Mouse (Mus musculus): ENCODE measurements around the gene Htra3. TPM values are rescaled to one million over a fixed set of nuclear protein-coding genes. Genes with fewer than 3 reads are reported as not detected.

The Htra3 gene
- polyA plus RNA-seq, 1 experiment from 2014 or later = 47.9 TPM

DNA sequence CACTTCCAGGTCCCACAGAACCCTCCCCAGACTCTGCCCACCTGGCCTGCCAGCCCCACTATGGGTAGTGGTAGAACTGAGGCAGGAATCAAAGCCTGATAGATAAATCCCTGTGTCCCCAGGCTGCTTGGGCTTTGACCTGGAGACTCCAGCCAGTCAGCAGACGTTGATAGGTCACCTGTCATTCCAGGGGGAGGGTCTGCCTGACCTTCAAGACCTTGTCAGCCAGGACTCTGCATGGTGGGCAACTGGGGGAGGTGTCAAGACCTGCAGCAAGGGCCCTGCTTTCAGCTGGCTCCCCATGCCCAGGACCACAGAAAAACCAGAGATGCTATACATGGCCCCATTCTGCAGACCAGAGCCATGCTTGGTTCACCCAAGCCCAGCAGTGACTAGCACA is 7.0 kb downstream of the Htra3 start:
- Histone ChIP-seq H3K9ac (ENCODE audit: low read length) (no peak overlapping the region), H3K4me3 (ENCODE audit: low read depth, low read length) (no peak overlapping the region), H3K9me3 (ENCODE audit: control insufficient read depth, low read length) (no peaks in the 10 kb centered on the region), H3K27me3 (replicated peaks; ENCODE audit: control insufficient read depth, insufficient read depth, low read length) (peaks cover 5% of the 10 kb centered on the region; the same call in 1 of the 2 replicates), H3K36me3 (ENCODE audit: control insufficient read depth, insufficient read depth, low read length) (no peaks in the 10 kb centered on the region), H3K4me1 (replicated peaks; ENCODE audit: control insufficient read depth, insufficient read depth, low read length) (peaks cover 44% of the 10 kb centered on the region), H3K4me2 (ENCODE audit: low read length) (no peak overlapping the region), H3K27ac (ENCODE audit: low read depth) (peak overlapping the region; percentile 76; the same call in 1 of the 2 replicates)
- no peak for DNase-seq (ENCODE audit: low spot score)
- WGBS = 56% methylated on average over 1 of the region's 1 CpGs
- ATAC-seq (replicated peaks; ENCODE audit: low FRiP score, low TSS enrichment, low read depth) = no peak; the same call in 1 of the 2 replicates

GRCm38 (mm10) chr5:35671474-35671891 is 8.1 kb downstream of the Htra3 start:
- Histone ChIP-seq H3K9me3 (ENCODE audit: control insufficient read depth, low read length) (no peaks in the 10 kb centered on the region), H3K9ac (ENCODE audit: low read length) (no peak overlapping the region), H3K27ac (ENCODE audit: low read depth) (0 out of 2 replicates have a peak overlapping the region, but pooled peaks have one; percentile 7), H3K4me3 (ENCODE audit: low read depth, low read length) (no peak overlapping the region), H3K4me2 (ENCODE audit: low read length) (no peak overlapping the region), H3K36me3 (ENCODE audit: control insufficient read depth, insufficient read depth, low read length) (no peaks in the 10 kb centered on the region), H3K4me1 (replicated peaks; ENCODE audit: control insufficient read depth, insufficient read depth, low read length) (peaks cover 44% of the 10 kb centered on the region), H3K27me3 (replicated peaks; ENCODE audit: control insufficient read depth, insufficient read depth, low read length) (no peaks in the 10 kb centered on the region)
- WGBS = 78% methylated on average over 9 of the region's 9 CpGs
- no peak for DNase-seq (ENCODE audit: low spot score)
- no peak for ATAC-seq (replicated peaks; ENCODE audit: low FRiP score, low TSS enrichment, low read depth)

GRCm38 (mm10) chr5:35670412-35670801 is 9.2 kb downstream of the Htra3 start:
- H3K4me1 ChIP-seq (replicated peaks; ENCODE audit: control insufficient read depth, insufficient read depth, low read length) = peaks cover 44% of the 10 kb centered on the region
- H3K9ac ChIP-seq (ENCODE audit: low read length) = no peak overlapping the region
- H3K27me3 ChIP-seq (replicated peaks; ENCODE audit: control insufficient read depth, insufficient read depth, low read length) = no peaks in the 10 kb centered on the region
- H3K4me3 ChIP-seq (ENCODE audit: low read depth, low read length) = no peak overlapping the region
- no peak overlapping the region for H3K4me2 ChIP-seq (ENCODE audit: low read length)
- peak overlapping the region; percentile 57; the same call in 1 of the 2 replicates for H3K27ac ChIP-seq (ENCODE audit: low read depth)
- H3K9me3 ChIP-seq (ENCODE audit: control insufficient read depth, low read length) = no peaks in the 10 kb centered on the region
- WGBS = 44% methylated on average over 6 of the region's 6 CpGs
- DNase-seq (ENCODE audit: low spot score) = no peak
- no peaks in the 10 kb centered on the region for H3K36me3 ChIP-seq (ENCODE audit: control insufficient read depth, insufficient read depth, low read length)
- ATAC-seq (replicated peaks; ENCODE audit: low FRiP score, low TSS enrichment, low read depth) = no peak

DNA sequence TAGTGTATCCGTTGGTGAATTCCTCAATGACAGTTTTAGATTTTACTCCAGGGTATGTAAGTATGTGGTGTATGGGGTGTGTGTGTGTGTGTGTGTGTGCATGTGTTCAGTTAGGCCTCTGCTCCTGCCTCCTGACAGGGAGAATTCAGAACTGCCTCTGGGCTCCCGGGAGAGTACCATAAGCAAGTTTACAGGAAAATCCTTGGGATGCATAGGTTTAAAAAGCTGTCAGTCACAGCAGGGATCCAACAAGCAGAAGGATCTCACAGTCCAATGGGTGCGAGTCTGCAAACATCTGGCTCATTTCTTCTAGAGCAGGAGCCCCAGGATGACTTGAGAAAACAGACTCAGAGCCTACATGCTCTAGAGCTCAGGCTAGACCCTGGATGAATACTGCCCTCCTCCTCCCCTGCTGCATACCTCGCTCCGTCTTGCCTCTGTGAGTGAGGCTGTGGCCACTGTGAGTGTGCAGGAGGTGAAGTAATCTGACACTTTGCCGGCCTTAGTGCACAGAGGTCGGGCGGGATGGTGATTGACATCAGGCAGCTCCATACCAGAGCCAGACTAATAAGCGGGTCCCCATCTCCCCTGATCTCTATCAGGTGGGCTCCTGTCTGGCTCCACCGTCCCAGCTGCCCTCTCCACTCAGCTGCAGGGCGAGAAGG is 9.7 kb downstream of the Htra3 start:
- H3K27me3 ChIP-seq (replicated peaks; ENCODE audit: control insufficient read depth, insufficient read depth, low read length) = no peaks in the 10 kb centered on the region
- DNase-seq (ENCODE audit: low spot score) (no peak), ATAC-seq (replicated peaks; ENCODE audit: low FRiP score, low TSS enrichment, low read depth) (no peak)
- H3K4me3 ChIP-seq (ENCODE audit: low read depth, low read length) = no peak overlapping the region
- WGBS = 24% methylated on average over 11 of the region's 11 CpGs
- no peak overlapping the region for H3K4me2 ChIP-seq (ENCODE audit: low read length)
- H3K27ac ChIP-seq (ENCODE audit: low read depth) = peak overlapping the region; percentile 62; the same call in 1 of the 2 replicates
- peaks cover 44% of the 10 kb centered on the region for H3K4me1 ChIP-seq (replicated peaks; ENCODE audit: control insufficient read depth, insufficient read depth, low read length)
- H3K36me3 ChIP-seq (ENCODE audit: control insufficient read depth, insufficient read depth, low read length) = no peaks in the 10 kb centered on the region
- H3K9ac ChIP-seq (ENCODE audit: low read length) = no peak overlapping the region
- no peaks in the 10 kb centered on the region for H3K9me3 ChIP-seq (ENCODE audit: control insufficient read depth, low read length)

GRCm38 (mm10) chr5:35666152-35666551 is 13.4 kb downstream of the Htra3 start:
- DNase-seq (ENCODE audit: low spot score) = no peak
- peaks cover 17% of the 10 kb centered on the region for H3K4me1 ChIP-seq (replicated peaks; ENCODE audit: control insufficient read depth, insufficient read depth, low read length)
- no peaks in the 10 kb centered on the region for H3K36me3 ChIP-seq (ENCODE audit: control insufficient read depth, insufficient read depth, low read length)
- no peaks in the 10 kb centered on the region for H3K27me3 ChIP-seq (replicated peaks; ENCODE audit: control insufficient read depth, insufficient read depth, low read length)
- no peak overlapping the region for H3K27ac ChIP-seq (ENCODE audit: low read depth)
- WGBS = 93% methylated on average over 7 of the region's 7 CpGs
- H3K9ac ChIP-seq (ENCODE audit: low read length) = no peak overlapping the region
- H3K4me2 ChIP-seq (ENCODE audit: low read length) = no peak overlapping the region
- H3K4me3 ChIP-seq (ENCODE audit: low read depth, low read length) = no peak overlapping the region
- H3K9me3 ChIP-seq (ENCODE audit: control insufficient read depth, low read length) = no peaks in the 10 kb centered on the region
- ATAC-seq (replicated peaks; ENCODE audit: low FRiP score, low TSS enrichment, low read depth) = no peak

DNA sequence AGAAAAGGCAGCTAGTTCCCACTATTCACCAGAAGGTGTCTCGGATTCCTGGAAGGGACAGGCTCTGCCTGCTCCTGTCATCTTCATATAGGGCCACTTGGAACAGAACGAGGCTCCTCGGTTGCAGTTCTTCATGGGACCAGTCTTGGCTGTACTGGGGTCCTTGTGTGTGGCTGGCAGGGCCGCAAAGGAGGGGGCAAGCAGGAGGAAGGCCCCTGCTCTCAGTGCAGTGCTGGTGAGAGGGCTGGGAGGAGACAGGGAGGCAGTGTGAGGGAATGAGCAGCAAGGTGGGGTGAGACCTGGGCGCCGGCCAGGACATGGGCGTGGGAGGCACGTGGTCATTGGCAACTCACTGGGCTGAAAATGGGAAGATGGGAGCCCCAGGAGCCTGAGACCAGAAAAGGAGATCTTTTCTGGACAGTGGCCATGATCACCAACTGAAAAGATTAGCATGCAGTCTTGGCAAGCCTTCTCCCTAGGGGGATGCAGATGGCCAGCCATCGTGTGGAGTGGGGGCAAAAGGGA is 17.5 kb downstream of the Htra3 start:
- Histone ChIP-seq H3K9ac (ENCODE audit: low read length) (no peak overlapping the region), H3K4me3 (ENCODE audit: low read depth, low read length) (no peak overlapping the region), H3K27me3 (replicated peaks; ENCODE audit: control insufficient read depth, insufficient read depth, low read length) (no peaks in the 10 kb centered on the region), H3K9me3 (ENCODE audit: control insufficient read depth, low read length) (no peaks in the 10 kb centered on the region), H3K27ac (ENCODE audit: low read depth) (no peak overlapping the region), H3K36me3 (ENCODE audit: control insufficient read depth, insufficient read depth, low read length) (0 out of 2 replicates have a peak, but pooled peaks cover under 1% of the 10 kb centered on the region), H3K4me2 (ENCODE audit: low read length) (no peak overlapping the region), H3K4me1 (replicated peaks; ENCODE audit: control insufficient read depth, insufficient read depth, low read length) (no peaks in the 10 kb centered on the region)
- no peak for ATAC-seq (replicated peaks; ENCODE audit: low FRiP score, low TSS enrichment, low read depth)
- no peak for DNase-seq (ENCODE audit: low spot score)
- 82% methylated on average over 9 of the region's 9 CpGs for WGBS

- Histone ChIP-seq H3K27me3 (replicated peaks; ENCODE audit: control insufficient read depth, insufficient read depth, low read length) (no peaks in the 10 kb centered on the region), H3K27ac (ENCODE audit: low read depth) (no peak overlapping the region), H3K36me3 (ENCODE audit: control insufficient read depth, insufficient read depth, low read length) (0 out of 2 replicates have a peak, but pooled peaks cover 5% of the 10 kb centered on the region), H3K4me3 (ENCODE audit: low read depth, low read length) (no peak overlapping the region), H3K4me2 (ENCODE audit: low read length) (no peak overlapping the region), H3K9ac (ENCODE audit: low read length) (no peak overlapping the region), H3K9me3 (ENCODE audit: control insufficient read depth, low read length) (no peaks in the 10 kb centered on the region), H3K4me1 (replicated peaks; ENCODE audit: control insufficient read depth, insufficient read depth, low read length) (no peaks in the 10 kb centered on the region)
- ATAC-seq (replicated peaks; ENCODE audit: low FRiP score, low TSS enrichment, low read depth) (no peak), DNase-seq (ENCODE audit: low spot score) (no peak)
- 46% methylated on average over 6 of the region's 6 CpGs for WGBS
Observed at GRCm38 (mm10) chr5:35661210-35661609, 18.4 kb downstream of the Htra3 start.

GRCm38 (mm10) chr5:35659503-35659902 is 20.1 kb downstream of the Htra3 start:
- Histone ChIP-seq H3K4me1 (replicated peaks; ENCODE audit: control insufficient read depth, insufficient read depth, low read length) (no peaks in the 10 kb centered on the region), H3K9me3 (ENCODE audit: control insufficient read depth, low read length) (no peaks in the 10 kb centered on the region), H3K4me3 (ENCODE audit: low read depth, low read length) (no peak overlapping the region), H3K9ac (ENCODE audit: low read length) (no peak overlapping the region), H3K27me3 (replicated peaks; ENCODE audit: control insufficient read depth, insufficient read depth, low read length) (no peaks in the 10 kb centered on the region), H3K27ac (ENCODE audit: low read depth) (no peak overlapping the region), H3K36me3 (ENCODE audit: control insufficient read depth, insufficient read depth, low read length) (0 out of 2 replicates have a peak, but pooled peaks cover 5% of the 10 kb centered on the region), H3K4me2 (ENCODE audit: low read length) (no peak overlapping the region)
- ATAC-seq (replicated peaks; ENCODE audit: low FRiP score, low TSS enrichment, low read depth) = no peak
- no peak for DNase-seq (ENCODE audit: low spot score)
- WGBS = 70% methylated on average over 3 of the region's 3 CpGs

Data from intestine, embryonic 14.5 days (tissue).